Mouse (Mus musculus): ENCODE data around the gene Tbr1. TPM values are rescaled to one million over a fixed set of nuclear protein-coding genes. Genes with fewer than 3 reads are reported as not detected.

The Tbr1 gene
- total RNA-seq, 2 experiments from 2014 or later, result not detected

GRCm38 (mm10) chr2:61811163-61811506, 8.4 kb downstream of the Tbr1 start:
- intact Hi-C loops (cut with DNase I), result no loop called here
- no peak for DNase-seq

DNA sequence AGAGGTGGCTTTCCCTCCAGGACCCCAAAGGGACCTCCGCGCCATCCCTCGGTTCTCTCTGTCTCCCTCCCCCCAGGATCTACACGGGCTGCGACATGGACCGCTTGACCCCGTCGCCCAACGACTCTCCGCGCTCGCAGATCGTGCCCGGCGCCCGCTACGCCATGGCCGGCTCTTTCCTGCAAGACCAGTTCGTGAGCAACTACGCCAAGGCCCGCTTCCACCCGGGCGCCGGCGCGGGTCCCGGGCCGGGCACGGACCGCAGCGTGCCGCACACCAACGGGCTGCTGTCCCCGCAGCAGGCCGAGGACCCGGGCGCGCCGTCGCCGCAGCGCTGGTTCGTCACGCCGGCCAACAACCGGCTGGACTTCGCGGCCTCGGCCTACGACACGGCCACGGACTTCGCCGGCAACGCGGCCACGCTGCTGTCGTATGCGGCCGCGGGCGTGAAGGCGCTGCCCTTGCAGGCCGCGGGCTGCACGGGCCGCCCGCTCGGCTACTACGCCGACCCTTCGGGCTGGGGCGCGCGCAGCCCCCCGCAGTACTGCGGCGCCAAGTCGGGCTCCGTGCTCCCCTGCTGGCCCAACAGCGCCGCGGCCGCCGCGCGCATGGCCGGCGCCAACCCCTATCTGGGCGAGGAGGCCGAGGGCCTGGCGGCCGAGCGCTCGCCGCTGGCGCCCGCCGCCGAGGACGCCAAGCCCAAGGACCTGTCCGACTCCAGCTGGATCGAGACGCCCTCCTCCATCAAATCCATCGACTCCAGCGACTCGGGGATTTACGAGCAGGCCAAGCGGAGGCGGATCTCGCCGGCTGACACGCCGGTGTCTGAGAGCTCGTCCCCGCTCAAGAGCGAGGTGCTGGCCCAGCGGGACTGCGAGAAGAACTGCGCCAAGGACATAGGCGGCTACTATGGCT, 9.0 kb downstream of the Tbr1 start:
- intact Hi-C loops (cut with DNase I), result no loop called here

GRCm38 (mm10) chr2:61812536-61812935, 9.8 kb downstream of the Tbr1 start:
- intact Hi-C loops (cut with DNase I), result no loop called here
- no peak for DNase-seq

More for the DNA sequence above, 9.0 kb downstream of the Tbr1 start:
- DNase-seq, result peak; percentile 49 to 62

- intact Hi-C loops (cut with DNase I), result no loop called here
- DNase-seq, result no peak
Measured at GRCm38 (mm10) chr2:61813106-61813505, 10.4 kb downstream of the Tbr1 start.

- intact Hi-C loops (cut with DNase I), result no loop called here
- no peak for DNase-seq
Measured at GRCm38 (mm10) chr2:61813521-61813920, 10.8 kb downstream of the Tbr1 start.

DNA sequence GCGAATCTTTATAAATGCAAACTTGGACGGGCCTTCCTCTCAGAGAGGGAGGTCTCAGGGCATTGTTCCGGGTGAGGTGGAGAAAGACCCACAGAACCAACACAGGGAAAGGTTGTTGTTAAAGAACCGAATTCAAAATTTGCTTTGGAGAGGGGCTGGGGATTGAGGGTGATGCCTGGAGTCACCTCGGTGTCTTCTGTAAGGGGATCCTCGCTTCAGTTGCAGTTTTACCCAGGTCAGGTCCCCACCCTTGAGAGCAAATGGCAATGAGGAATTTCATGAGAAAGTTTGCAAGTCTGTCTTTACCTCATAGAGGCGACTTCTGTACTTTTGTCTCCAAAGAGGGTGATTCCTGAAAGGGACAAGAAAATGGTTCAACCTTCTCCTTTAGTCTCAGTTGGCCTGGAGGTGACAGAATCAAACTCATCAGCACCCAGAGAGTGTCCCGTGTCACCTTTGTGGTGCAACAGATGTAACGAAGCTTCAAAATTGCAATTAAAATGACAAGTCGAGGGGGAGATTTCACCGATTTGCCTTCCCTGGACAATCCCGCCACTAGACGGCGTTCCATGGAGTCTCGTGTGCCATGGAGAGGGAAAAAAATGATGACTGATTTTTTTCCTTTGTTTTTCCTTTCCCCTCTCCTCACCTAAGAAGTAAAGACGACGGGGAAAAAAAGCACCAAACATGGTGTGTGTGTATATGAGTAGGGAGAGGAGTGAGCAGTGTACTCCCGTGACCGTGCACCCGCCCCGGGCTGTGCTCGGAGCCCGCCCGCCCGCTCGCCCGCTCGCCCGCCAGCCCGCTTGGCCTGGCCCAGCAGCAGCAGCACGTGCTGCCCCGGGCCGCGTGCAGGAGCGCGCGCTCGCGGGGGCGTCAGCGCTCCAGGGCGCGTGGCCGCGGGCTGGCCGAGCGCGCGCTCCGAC, 12.1 kb downstream of the Tbr1 start:
- peak; percentile 33 to 39 for DNase-seq
- intact Hi-C loops (cut with DNase I), result no loop called here

DNA sequence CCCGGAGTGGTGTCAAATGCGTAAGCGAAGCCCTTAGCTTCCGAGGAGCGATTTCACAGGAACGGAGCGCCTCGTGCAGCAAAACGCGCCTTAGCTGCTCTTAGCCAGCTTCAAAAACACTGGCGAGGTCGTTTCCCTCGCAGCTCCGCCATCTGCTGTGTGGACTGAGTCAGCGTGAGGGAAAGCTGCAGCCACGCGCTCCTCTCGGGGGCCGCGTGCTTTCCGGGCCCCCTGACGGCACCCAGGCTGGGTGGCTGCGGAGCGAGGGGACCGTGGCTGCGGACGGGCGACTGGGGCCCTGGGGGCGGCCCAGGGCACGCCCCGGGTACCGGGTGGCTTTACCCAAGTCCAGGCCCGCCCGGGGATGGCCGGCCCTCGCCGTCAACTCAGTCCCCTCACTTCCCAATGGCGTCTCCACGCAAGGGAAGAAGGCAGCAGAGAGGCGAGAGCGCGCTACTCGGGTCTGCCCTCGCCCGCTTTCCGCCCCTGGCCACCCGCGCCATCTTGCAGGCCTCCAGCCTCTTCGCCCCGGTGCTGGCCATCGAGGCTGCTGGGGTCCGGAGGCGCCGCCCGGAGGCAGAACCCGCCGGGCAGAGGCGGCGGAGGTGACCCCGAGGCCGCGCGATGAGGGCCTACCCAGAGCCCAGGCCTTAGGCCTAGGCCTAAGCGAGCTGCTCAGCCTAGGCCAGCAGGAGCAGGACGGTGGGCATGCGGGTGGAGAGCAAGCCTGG, 13.0 kb downstream of the Tbr1 start:
- DNase-seq, result peak in 1 of 2 experiments; percentile 12
- intact Hi-C loops (cut with DNase I), result no loop called here

DNA sequence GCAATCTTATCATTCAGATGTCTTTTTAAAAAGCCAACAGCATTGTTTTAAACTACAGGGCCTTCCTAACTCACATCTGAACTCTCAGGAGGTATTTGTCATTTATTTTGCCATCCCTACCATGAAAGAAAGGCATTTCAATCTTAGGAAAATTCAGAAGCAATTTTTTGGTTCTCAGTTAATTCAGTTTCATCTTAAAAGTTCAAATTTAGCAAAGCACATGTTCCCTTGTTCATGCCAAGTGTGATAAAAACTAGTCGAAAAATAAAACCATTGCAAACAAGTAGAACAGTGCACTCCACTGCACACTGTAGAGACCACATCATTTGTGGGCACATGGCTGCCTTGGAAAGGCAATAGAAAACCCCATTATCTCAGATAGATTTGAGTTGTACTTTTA, 15.5 kb downstream of the Tbr1 start:
- intact Hi-C loops (cut with DNase I), result no loop called here
- no peak for DNase-seq

GRCm38 (mm10) chr2:61820203-61820602, 17.5 kb downstream of the Tbr1 start:
- DNase-seq, result no peak
- intact Hi-C loops (cut with DNase I), result no loop called here

- intact Hi-C loops (cut with DNase I), result no loop called here
- DNase-seq, result no peak
Measured at GRCm38 (mm10) chr2:61823426-61824140, 20.9 kb downstream of the Tbr1 start.

DNA sequence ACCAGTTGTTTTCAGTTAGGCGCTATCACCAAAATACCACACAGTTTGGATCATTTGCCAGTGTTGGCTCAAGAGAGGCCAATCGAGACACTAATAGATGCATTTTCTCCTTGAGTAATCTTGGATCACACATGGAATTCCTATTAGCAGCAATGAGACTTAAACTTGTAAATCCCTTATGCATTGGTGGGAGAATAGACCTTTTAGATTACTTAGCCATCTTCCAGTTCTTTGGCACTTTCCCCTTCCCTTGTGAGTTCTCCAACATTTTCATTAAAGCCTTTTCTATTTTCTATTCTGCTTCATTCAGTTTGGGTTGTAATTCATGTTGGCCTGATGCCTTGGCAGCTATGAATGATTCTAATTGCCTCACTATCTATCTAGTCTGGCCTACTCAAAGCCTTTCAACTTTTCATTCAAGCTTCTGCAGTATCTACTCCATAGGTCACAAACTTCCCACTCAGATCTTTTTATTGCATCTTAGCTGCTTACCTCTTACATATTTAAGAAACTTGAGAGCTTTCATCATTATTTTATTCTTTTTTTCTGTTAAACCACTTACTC, 34.6 kb downstream of the Tbr1 start:
- DNase-seq, result no peak
- intact Hi-C loops (cut with DNase I), result no loop called here

Small RNA genes lying within 50 kb of the gene (microRNA-seq; reads per million reads assigned to microRNA genes)
- 0 reads per million in 2 experiments for gene Gm22403

Other genes with a start within 250 kb of the Tbr1 start
- gene Tank, start 224.3 kb upstream of the Tbr1 start, total RNA-seq (2021), result 10 to 100 TPM; 17.7 to 19.0 TPM
- 10 to 100 TPM; 61.0 to 63.8 TPM for gene Psmd14, start 91.2 kb upstream of the Tbr1 start, total RNA-seq (2021)
- gene Slc4a10, start 243.5 kb downstream of the Tbr1 start, total RNA-seq (2021), result not detected